ENCODE assay signal across 14 mouse cellular contexts in genomic region chr13:47300486-47300885, GRCm38 (mm10).
"Had no signal": no experiment of that assay in that cellular context is flagged by ENCODE, and none has a peak within 500 bp of the region (broad histone marks: within the 10 kb centered on the region; RNA-seq: fewer than 3 reads in every experiment).

No protein-coding gene starts in this region.

- H3K4me3 ChIP-seq: liver, embryonic 13.5 days; liver, embryonic 15.5 days; midbrain, embryonic 12.5 days; myocyte; neural tube, embryonic 13.5 days; neural tube, embryonic 15.5 days had no signal

- H3K27ac ChIP-seq: liver, embryonic 13.5 days; liver, embryonic 15.5 days; midbrain, embryonic 12.5 days; neural tube, embryonic 13.5 days; neural tube, embryonic 15.5 days had no signal

- H3K4me2 ChIP-seq: liver, embryonic 13.5 days; liver, embryonic 15.5 days; lung, embryonic 14.5 days; midbrain, embryonic 12.5 days; neural tube, embryonic 13.5 days; neural tube, embryonic 15.5 days had no signal

- H3K36me3 ChIP-seq: liver, embryonic 13.5 days; liver, embryonic 15.5 days; midbrain, embryonic 12.5 days; neural tube, embryonic 13.5 days; neural tube, embryonic 15.5 days had no signal

- H3K9me3 ChIP-seq: liver, embryonic 13.5 days; liver, embryonic 15.5 days; midbrain, embryonic 12.5 days; neural tube, embryonic 13.5 days; neural tube, embryonic 15.5 days had no signal

- H3K9ac ChIP-seq: liver, embryonic 13.5 days; liver, embryonic 15.5 days; liver, postnatal 0 days; lung, embryonic 14.5 days; midbrain, embryonic 12.5 days; neural tube, embryonic 13.5 days; neural tube, embryonic 15.5 days had no signal

- DNase-seq: liver, embryonic 13.5 days; liver, postnatal 0 days; right cerebral cortex, postnatal 25 days; right cerebral cortex, postnatal 4 days; spleen, adult 18-20 months; thymus, adult 18-20 months; thymus, postnatal 14 days; thymus, postnatal 36 days had no signal

- ATAC-seq: liver, postnatal 0 days had no signal

- H3K4me1 ChIP-seq: liver, embryonic 13.5 days; liver, embryonic 15.5 days; neural tube, embryonic 13.5 days had no signal

- H3K27me3 ChIP-seq: liver, embryonic 13.5 days; liver, embryonic 15.5 days; midbrain, embryonic 12.5 days; neural tube, embryonic 13.5 days; neural tube, embryonic 15.5 days had no signal
